Mouse (Mus musculus): ENCODE measurements at regions not wholly inside any gene's neighbourhood (a gene's known extent, or its start where the extent isn't known, plus 50 kb on each side); places are given as distances from the start of the nearest gene placed in this dataset.

GRCm38 (mm10) chr11:24293860-24294531, 216.1 kb downstream of the Bcl11a start:
- TF ChIP-seq CTCF (IDR thresholded peaks at IDR 0.05; ENCODE audit: low read depth, low read length) (no peak), POLR2A (IDR thresholded peaks at IDR 0.05; ENCODE audit: extremely low read depth, insufficient read depth, low read length) (no peak)
